Mouse (Mus musculus): ENCODE data around the gene Olfr1039.
"Not testable (repeated sequence)": the region's sequence is repeated elsewhere in the genome, so short reads cannot be mapped to it uniquely, and the experiment has no call there.

Gene Olfr1039

GRCm38 (mm10) chr2:86135828-86136227, at the start of gene Olfr1039:
Olfr1039 (minus strand) TSS chr2:86135928.
- no peak for DNase-seq

GRCm38 (mm10) chr2:86179950-86180349, 44.2 kb upstream of the Olfr1039 start:
- no peak for DNase-seq

- no peak for DNase-seq
These were observed 42.0 kb upstream of the Olfr1039 start, which contains the start of gene Olfr1044 for GRCm38 (mm10) chr2:86177720-86178119. Olfr1044 (minus strand) TSS chr2:86177820.

- not testable (repeated sequence) for DNase-seq
These were observed 39.7 kb upstream of the Olfr1039 start for GRCm38 (mm10) chr2:86175422-86175821.

GRCm38 (mm10) chr2:86167422-86167821, 31.7 kb upstream of the Olfr1039 start, which contains the start of gene Olfr1043:
Olfr1043 (minus strand) TSS chr2:86167522.
- no peak for DNase-seq

DNA sequence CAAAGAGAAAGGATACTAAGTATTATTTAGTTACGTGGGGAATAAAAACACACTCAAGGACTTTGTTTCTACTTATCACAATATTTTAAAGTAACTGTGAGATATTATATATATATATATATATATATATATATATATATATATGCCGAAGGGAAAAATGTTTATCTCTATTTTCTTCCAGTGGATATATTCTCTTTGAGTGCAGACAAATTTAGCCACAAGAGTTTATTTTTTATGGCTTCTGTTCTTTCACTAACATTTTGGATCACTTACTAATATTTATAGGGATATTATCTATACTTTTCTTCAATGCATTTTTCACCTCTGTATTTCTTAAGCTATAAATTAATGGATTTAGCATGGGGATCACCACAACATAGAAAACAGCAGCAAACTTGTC, 26.0 kb upstream of the Olfr1039 start, which contains the start of gene Olfr1042:
Gene Olfr1042, minus strand, starts transcription at position 101 of the 400 bp plus-strand sequence.
- DNase-seq: no peak

GRCm38 (mm10) chr2:86146632-86147031, 10.9 kb upstream of the Olfr1039 start, which contains the start of gene Olfr1040:
Olfr1040 (minus strand) TSS chr2:86146732.
- DNase-seq: no peak

GRCm38 (mm10) chr2:86087285-86087684, 48.4 kb downstream of the Olfr1039 start, which contains the start of gene Olfr1037:
Olfr1037 (minus strand) TSS chr2:86087385.
- DNase-seq: no peak

DNA sequence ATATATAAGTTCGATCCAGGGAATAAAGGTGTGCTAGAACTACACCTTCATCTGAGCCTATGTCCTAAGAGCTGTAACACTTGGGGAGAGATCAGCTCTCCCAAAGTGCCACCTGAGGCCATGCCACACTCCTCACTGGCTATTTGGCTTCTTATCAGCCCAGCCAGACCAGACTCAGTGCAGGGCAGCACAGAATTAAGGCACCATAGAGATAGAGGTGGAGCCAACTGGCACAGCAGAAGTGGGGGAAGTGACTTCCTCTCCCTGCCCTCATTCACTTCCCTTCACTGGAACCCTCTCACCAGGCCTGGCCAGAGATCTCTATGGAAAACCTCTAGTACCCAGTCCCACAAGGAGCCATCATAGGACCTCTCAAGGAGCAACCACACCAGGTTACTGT, 55.2 kb downstream of the Olfr1039 start:
- DNase-seq: not testable (repeated sequence)

Measured in heart, adult 11 months (tissue).